19 mouse cellular contexts compared by ENCODE assay signal in genomic region chr11:21581472-21581871, GRCm38 (mm10). TPM values are rescaled to one million over a fixed set of nuclear protein-coding genes. Genes with fewer than 3 reads are reported as not detected.
DNase-seq lines count a peak whose midpoint lies in the region.
"Had no signal": no experiment of that assay in that cellular context is flagged by ENCODE, and none has a peak within 500 bp of the region (broad histone marks: within the 10 kb centered on the region; RNA-seq: fewer than 3 reads in every experiment).

No protein-coding gene starts in this region.

- intact Hi-C loops in left cerebral cortex, postnatal 14 days (cut with DNase I), result no loop called here

- DNase-seq in adrenal gland, adult 2 months, result peak; percentile 72
- no peak for DNase-seq in adrenal gland, adult 8-10 months
- DNase-seq in MN1 (ENCODE audit: low spot score), result peak; percentile 35
- peak; percentile 26 for DNase-seq in adrenal gland, postnatal 14 days
- DNase-seq in ovary, adult 18-20 months (ENCODE audit: low spot score), result no peak
- no peak for DNase-seq in thymus, postnatal 0 days (ENCODE audit: low spot score)
- no peak for DNase-seq in left cerebral cortex, postnatal 14 days (ENCODE audit: low spot score in 2 of 2)
- DNase-seq: cerebellum, adult 11-12 months; cerebellum, adult 9-11 months; embryo, embryonic 11 days; gastrocnemius, postnatal 25 days; heart, adult 18-20 months; heart, postnatal 36 days; kidney, adult 9 months; kidney, postnatal 14 days; layer of hippocampus, adult 9-11 months; retina, postnatal 1 day; right cerebral cortex, postnatal 14 days; thymus, postnatal 14 days had no signal

RNA-seq across cellular contexts. Expression of gene Mdh1, which starts 9.3 kb away (rescaled TPM):
- total RNA-seq in adrenal gland, adult 2 months (2021), result 100 to 1,000 TPM; 548 to 669 TPM
- polyA plus RNA-seq in adrenal gland, adult 2 months (2012; rRNA removed), result 60.0 and 66.6 TPM in 2 replicates
- 100 to 1,000 TPM; 399 to 717 (median 551) TPM for total RNA-seq in adrenal gland, adult 8-10 months (2022)
- total RNA-seq in adrenal gland, postnatal 14 days (2021), result 575 and 595 TPM in 2 replicates
- 462 and 482 TPM in 2 replicates for polyA plus RNA-seq in thymus, postnatal 0 days (2015; fragmentation: Nextera tagmentation; extraction: Ambion mirVana)
- 100 to 1,000 TPM; 818 to 831 TPM for total RNA-seq in left cerebral cortex, postnatal 14 days (2021)

RNA-seq across cellular contexts. Expression of gene Wdpcp, which starts 9.4 kb away (rescaled TPM):
- total RNA-seq in adrenal gland, adult 2 months (2021), result 10 to 100 TPM; 12.6 to 13.3 TPM
- 2.1 and 2.5 TPM in 2 replicates for polyA plus RNA-seq in adrenal gland, adult 2 months (2012; rRNA removed)
- total RNA-seq in adrenal gland, adult 8-10 months (2022), result 10 to 100 TPM; 13.1 to 19.6 (median 17.7) TPM
- total RNA-seq in adrenal gland, postnatal 14 days (2021), result 11.4 and 14.3 TPM in 2 replicates
- 5.1 and 5.3 TPM in 2 replicates for polyA plus RNA-seq in thymus, postnatal 0 days (2015; fragmentation: Nextera tagmentation; extraction: Ambion mirVana)
- total RNA-seq in left cerebral cortex, postnatal 14 days (2021), result 10 to 100 TPM; 13.9 TPM

Comparison
In these comparisons a context has a peak if more than half of its experiments do, and no peak if none do; other contexts are left out.
1. DNase-seq: peak in adrenal gland, adult 2 months (single experiment), MN1 (single experiment) and adrenal gland, postnatal 14 days (single experiment); none in adrenal gland, adult 8-10 months (single experiment), ovary, adult 18-20 months (single experiment), thymus, postnatal 0 days (single experiment) and left cerebral cortex, postnatal 14 days (0 of 2).